In genomic region chr1:65051696-65052095, GRCm38 (mm10) we compare ENCODE assay signal across 36 mouse cellular contexts. TPM values are rescaled to one million over a fixed set of nuclear protein-coding genes. Genes with fewer than 3 reads are reported as not detected.
A peak's percentile ranks its signal among the peaks of the same experiment; 100 is the strongest.
DNase-seq lines count a peak whose midpoint lies in the region; TF ChIP-seq lines count a peak whose summit lies in the region.
"Had no signal": no experiment of that assay in that cellular context is flagged by ENCODE, and none has a peak within 500 bp of the region (broad histone marks: within the 10 kb centered on the region; RNA-seq: fewer than 3 reads in every experiment).

No protein-coding gene starts in this region.

- H3K9ac ChIP-seq in heart, adult 2 months (ENCODE audit: low read depth, low read length): no peak overlapping the region
- no peak overlapping the region for H3K9ac ChIP-seq in CH12.LX (ENCODE audit: insufficient read depth, low read depth)
- H3K9ac ChIP-seq: forebrain, embryonic 15.5 days; hindbrain, embryonic 12.5 days; hindbrain, embryonic 15.5 days had no signal

- peaks cover 2% of the 10 kb centered on the region for H3K9me3 ChIP-seq in CH12.LX (replicated peaks; ENCODE audit: low read length)
- H3K9me3 ChIP-seq: forebrain, embryonic 15.5 days; hindbrain, embryonic 12.5 days; hindbrain, embryonic 15.5 days had no signal

- no peaks in the 10 kb centered on the region for H3K4me1 ChIP-seq in heart, adult 2 months (ENCODE audit: control insufficient read depth, insufficient read depth, low read length)
- peaks cover 0 to 15% of the 10 kb centered on the region in 2 experiments; a peak in 3 of 4 replicates for H3K4me1 ChIP-seq in CH12.LX (ENCODE audit: control insufficient read depth in 1 of 2, insufficient read depth in 2 of 2)
- H3K4me1 ChIP-seq: forebrain, embryonic 15.5 days; hindbrain, embryonic 12.5 days; hindbrain, embryonic 15.5 days had no signal

- no peak for TF ChIP-seq POLR2A in heart, adult 2 months (IDR thresholded peaks at IDR 0.05; ENCODE audit: insufficient read depth, low read depth, low read length)
- TF ChIP-seq POLR2A in CH12.LX (IDR thresholded peaks at IDR 0.05; ENCODE audit: low read depth, low read length): no peak

- no peak overlapping the region for H3K27ac ChIP-seq in heart, adult 2 months
- H3K27ac ChIP-seq in CH12.LX (ENCODE audit: insufficient read depth, low read depth): no peak overlapping the region
- H3K27ac ChIP-seq: forebrain, embryonic 15.5 days; hindbrain, embryonic 12.5 days; hindbrain, embryonic 15.5 days had no signal

- H3K79me2 ChIP-seq in heart, adult 2 months (replicated peaks; ENCODE audit: control insufficient read depth, insufficient read depth, low read length): no peaks in the 10 kb centered on the region
- no peaks in the 10 kb centered on the region for H3K79me2 ChIP-seq in CH12.LX (replicated peaks; ENCODE audit: control insufficient read depth, extremely low read depth, insufficient read depth, poor library complexity, severe bottlenecking)

- no peak for TF ChIP-seq CTCF in heart, adult 2 months (IDR thresholded peaks at IDR 0.05)
- no peak for TF ChIP-seq CTCF in CH12.LX (conservative IDR thresholded peaks at IDR 0.05 in 1 of 2, IDR thresholded peaks at IDR 0.05 in 1 of 2; ENCODE audit: low read depth in 2 of 2, low read length in 2 of 2)

- intact Hi-C loops in heart, adult 2 months (cut with DNase I): no loop called here

- peak; percentile 64 for DNase-seq in heart, adult 11 months
- DNase-seq in heart, adult 2 months: no peak
- peak; percentile 17 for DNase-seq in CH12.LX (ENCODE audit: extremely low read depth)
- peak; percentile 30 for DNase-seq in NIH3T3 (ENCODE audit: low read depth)
- peak; percentile 58 for DNase-seq in testis, postnatal 10 days (ENCODE audit: low spot score)
- DNase-seq in adrenal gland, postnatal 4 days (ENCODE audit: low spot score in 2 of 2): no peak
- DNase-seq in T-cell, adult 2 months (ENCODE audit: low spot score): no peak
- DNase-seq: adrenal gland, postnatal 10 days; adrenal gland, postnatal 36 days; cerebellum, adult 11 months; cerebellum, adult 2 months; cerebellum, adult 9-11 months; cerebellum, postnatal 25 days; gastrocnemius, postnatal 25 days; kidney, adult 8-10 months had no signal

- WGBS in heart, adult 2 months: 73% methylated on average over 7 of the region's 7 CpGs

- dilution Hi-C loops in CH12.LX (cut with MboI; ENCODE audit: extremely low pct_ligation_motif_present, extremely low pct_unique_long_range_greater_than_20kb, low sequenced_read_pairs): no loop called here

- H3K4me2 ChIP-seq in CH12.LX (ENCODE audit: insufficient read depth, low read depth, poor library complexity, severe bottlenecking): no peak overlapping the region
- H3K4me2 ChIP-seq: forebrain, embryonic 15.5 days; heart, embryonic 11.5 days; hindbrain, embryonic 12.5 days; hindbrain, embryonic 15.5 days had no signal

- H3K27me3 ChIP-seq in heart, adult 2 months (ENCODE audit: control insufficient read depth, insufficient read depth, low read length): no peaks in the 10 kb centered on the region
- H3K27me3 ChIP-seq in CH12.LX (replicated peaks): no peaks in the 10 kb centered on the region
- H3K27me3 ChIP-seq: forebrain, embryonic 15.5 days; hindbrain, embryonic 12.5 days; hindbrain, embryonic 15.5 days had no signal

- no peaks in the 10 kb centered on the region for H3K36me3 ChIP-seq in heart, adult 2 months (ENCODE audit: control insufficient read depth, insufficient read depth, low read length)
- no peaks in the 10 kb centered on the region for H3K36me3 ChIP-seq in CH12.LX (replicated peaks in 1 of 2; ENCODE audit: control insufficient read depth in 1 of 2, insufficient read depth in 1 of 2, low read length in 1 of 2)
- H3K36me3 ChIP-seq: forebrain, embryonic 15.5 days; hindbrain, embryonic 12.5 days; hindbrain, embryonic 15.5 days had no signal

- no peak for TF ChIP-seq RAD21 in CH12.LX (IDR thresholded peaks at IDR 0.05; ENCODE audit: low read depth, low read length)

- no peak overlapping the region for H3K4me3 ChIP-seq in heart, adult 2 months
- H3K4me3 ChIP-seq in CH12.LX (replicated peaks in 1 of 3; ENCODE audit: low read depth in 2 of 3, low read length in 2 of 3, poor library complexity in 1 of 3): no peak overlapping the region
- H3K4me3 ChIP-seq: forebrain, embryonic 15.5 days; hindbrain, embryonic 12.5 days; hindbrain, embryonic 15.5 days had no signal

- in situ Hi-C loops in CH12.LX (cut with MboI; ENCODE audit: low pct_ligation_motif_present, low pct_unique_long_range_greater_than_20kb, low sequenced_read_pairs): no loop called here

- TF ChIP-seq EP300 in heart, adult 2 months (IDR thresholded peaks at IDR 0.05; ENCODE audit: insufficient read depth, low read depth, low read length): no peak
- no peak for TF ChIP-seq EP300 in CH12.LX (IDR thresholded peaks at IDR 0.05; ENCODE audit: low read length)

TF ChIP-seq in CH12.LX, 34 proteins besides CTCF, POLR2A, EP300 and RAD21:
- no peak for TF ChIP-seq SMC3 (IDR thresholded peaks at IDR 0.05; ENCODE audit: low read depth, low read length)
- no peak for TF ChIP-seq ZKSCAN1 (IDR thresholded peaks at IDR 0.05; ENCODE audit: borderline replicate concordance, low read depth, low read length)
- TF ChIP-seq USF1 (IDR thresholded peaks at IDR 0.05; ENCODE audit: low read depth, low read length): no peak
- TF ChIP-seq POLR2AphosphoS2 (IDR thresholded peaks at IDR 0.05; ENCODE audit: low read depth, low read length): no peak
- TF ChIP-seq ZNF384 (IDR thresholded peaks at IDR 0.05; ENCODE audit: low read depth, low read length): no peak
- no peak for TF ChIP-seq SIN3A (IDR thresholded peaks at IDR 0.05; ENCODE audit: low read length)
- TF ChIP-seq MAFK (IDR thresholded peaks at IDR 0.05; ENCODE audit: insufficient replicate concordance, low read length): no peak
- TF ChIP-seq USF2 (conservative IDR thresholded peaks at IDR 0.05; ENCODE audit: low read depth, low read length): no peak
- no peak for TF ChIP-seq ZMIZ1 (IDR thresholded peaks at IDR 0.05; ENCODE audit: low read depth, low read length)
- TF ChIP-seq MYC (IDR thresholded peaks at IDR 0.05; ENCODE audit: low read depth, low read length): no peak
- no peak for TF ChIP-seq E2F4 (IDR thresholded peaks at IDR 0.05; ENCODE audit: insufficient replicate concordance, low read depth, low read length)
- no peak for TF ChIP-seq ZC3H11A (IDR thresholded peaks at IDR 0.05; ENCODE audit: low read depth, low read length)
- no peak for TF ChIP-seq GABPA (IDR thresholded peaks at IDR 0.05; ENCODE audit: insufficient replicate concordance, low read depth, low read length)
- no peak for TF ChIP-seq RCOR1 (conservative IDR thresholded peaks at IDR 0.05; ENCODE audit: low read depth, low read length)
- TF ChIP-seq TBP (conservative IDR thresholded peaks at IDR 0.05; ENCODE audit: low read depth, low read length): no peak

RNA-seq across cellular contexts. Expression of gene Cryge, which starts 0.7 kb away (rescaled TPM):
- total RNA-seq in heart, adult 2 months (2021): not detected
- polyA plus RNA-seq in heart, adult 2 months (2012; rRNA removed): not detected in 2 replicates
- not detected in 2 replicates for total RNA-seq in CH12.LX (2012; rRNA removed)
- not detected in 2 replicates for total RNA-seq in CH12.LX (2014; rRNA removed)
- polyA plus RNA-seq in CH12.LX (2012; ENCODE audit: insufficient read length, low read depth): not detected in 2 replicates
- total RNA-seq in adrenal gland, postnatal 4 days (2021): under 1 TPM in 1 of 2 experiments, not detected in 1; 0.50 TPM
- total RNA-seq: adrenal gland, adult 18-20 months; adrenal gland, postnatal 10 days; adrenal gland, postnatal 36 days; gastrocnemius, adult 8-10 months; gastrocnemius, postnatal 25 days; heart, adult 8-10 months; heart, postnatal 25 days; hematopoietic stem cell, adult 5-6 weeks; MEL had no signal
- polyA plus RNA-seq: C2C12; CD4-positive, CD25-positive, alpha-beta regulatory T cell, adult 4 months; cerebellum, adult 2 months; forebrain, embryonic 15.5 days; heart, embryonic 11.5 days; heart, embryonic 14.5 days; heart, postnatal 0 days; hindbrain, embryonic 12.5 days; hindbrain, embryonic 15.5 days; intestine, embryonic 14.5 days; intestine, postnatal 0 days; Patski had no signal

RNA-seq across cellular contexts. Expression of gene Crygd, which starts 11.6 kb away (rescaled TPM):
- total RNA-seq in heart, adult 2 months (2021): not detected
- polyA plus RNA-seq in heart, adult 2 months (2012; rRNA removed): not detected in 2 replicates
- not detected in 2 replicates for total RNA-seq in CH12.LX (2012; rRNA removed)
- total RNA-seq in CH12.LX (2014; rRNA removed): not detected in 2 replicates
- not detected in 2 replicates for polyA plus RNA-seq in CH12.LX (2012; ENCODE audit: insufficient read length, low read depth)
- total RNA-seq in adrenal gland, postnatal 4 days (2021): not detected
- total RNA-seq: adrenal gland, adult 18-20 months; adrenal gland, postnatal 10 days; adrenal gland, postnatal 36 days; gastrocnemius, adult 8-10 months; gastrocnemius, postnatal 25 days; heart, adult 8-10 months; heart, postnatal 25 days; hematopoietic stem cell, adult 5-6 weeks; MEL had no signal
- polyA plus RNA-seq: C2C12; CD4-positive, CD25-positive, alpha-beta regulatory T cell, adult 4 months; cerebellum, adult 2 months; embryonic facial prominence, embryonic 11.5 days; embryonic facial prominence, embryonic 14.5 days; forebrain, embryonic 11.5 days; forebrain, embryonic 15.5 days; heart, embryonic 11.5 days; heart, embryonic 14.5 days; heart, postnatal 0 days; hindbrain, embryonic 12.5 days; intestine, embryonic 14.5 days; intestine, postnatal 0 days; Patski had no signal

RNA-seq across cellular contexts. Expression of gene Akr1cl, which starts 19.1 kb away (rescaled TPM):
- not detected for total RNA-seq in heart, adult 2 months (2021)
- polyA plus RNA-seq in heart, adult 2 months (2012; rRNA removed): 0.10 and 0.35 TPM in 2 replicates
- not detected in 2 replicates for total RNA-seq in CH12.LX (2012; rRNA removed)
- total RNA-seq in CH12.LX (2014; rRNA removed): not detected in 2 replicates
- polyA plus RNA-seq in CH12.LX (2012; ENCODE audit: insufficient read length, low read depth): not detected in 2 replicates
- 100 to 1,000 TPM; 902 to 972 TPM for total RNA-seq in adrenal gland, postnatal 4 days (2021)
- total RNA-seq: gastrocnemius, postnatal 25 days; heart, postnatal 25 days; hematopoietic stem cell, adult 5-6 weeks; MEL had no signal
- polyA plus RNA-seq: C2C12; cerebellum, adult 2 months; forebrain, embryonic 11.5 days; forebrain, embryonic 15.5 days; Patski had no signal

RNA-seq across cellular contexts. Expression of gene Crygc, which starts 21.8 kb away (rescaled TPM):
- not detected for total RNA-seq in heart, adult 2 months (2021)
- polyA plus RNA-seq in heart, adult 2 months (2012; rRNA removed): not detected in 2 replicates
- total RNA-seq in CH12.LX (2012; rRNA removed) (not detected in 2 replicates), CH12.LX (2014; rRNA removed) (not detected in 2 replicates)
- polyA plus RNA-seq in CH12.LX (2012; ENCODE audit: insufficient read length, low read depth): not detected in 2 replicates
- not detected for total RNA-seq in adrenal gland, postnatal 4 days (2021)
- total RNA-seq: adrenal gland, adult 18-20 months; adrenal gland, postnatal 10 days; adrenal gland, postnatal 36 days; gastrocnemius, adult 8-10 months; gastrocnemius, postnatal 25 days; heart, adult 8-10 months; heart, postnatal 25 days; hematopoietic stem cell, adult 5-6 weeks; MEL had no signal
- polyA plus RNA-seq: C2C12; CD4-positive, CD25-positive, alpha-beta regulatory T cell, adult 4 months; cerebellum, adult 2 months; embryonic facial prominence, embryonic 14.5 days; forebrain, embryonic 15.5 days; heart, embryonic 11.5 days; heart, embryonic 14.5 days; heart, postnatal 0 days; hindbrain, embryonic 12.5 days; hindbrain, embryonic 15.5 days; intestine, embryonic 14.5 days; intestine, postnatal 0 days; Patski had no signal

RNA-seq across cellular contexts. Expression of gene Crygb, which starts 30.4 kb away (rescaled TPM):
- total RNA-seq in heart, adult 2 months (2021): not detected
- polyA plus RNA-seq in heart, adult 2 months (2012; rRNA removed): not detected in 2 replicates
- not detected in 2 replicates for total RNA-seq in CH12.LX (2012; rRNA removed)
- total RNA-seq in CH12.LX (2014; rRNA removed): not detected in 2 replicates
- not detected in 2 replicates for polyA plus RNA-seq in CH12.LX (2012; ENCODE audit: insufficient read length, low read depth)
- not detected for total RNA-seq in adrenal gland, postnatal 4 days (2021)
- total RNA-seq: adrenal gland, adult 18-20 months; adrenal gland, postnatal 10 days; adrenal gland, postnatal 36 days; gastrocnemius, adult 8-10 months; gastrocnemius, postnatal 25 days; heart, adult 8-10 months; heart, postnatal 25 days; hematopoietic stem cell, adult 5-6 weeks; MEL had no signal
- polyA plus RNA-seq: C2C12; CD4-positive, CD25-positive, alpha-beta regulatory T cell, adult 4 months; cerebellum, adult 2 months; embryonic facial prominence, embryonic 11.5 days; embryonic facial prominence, embryonic 14.5 days; forebrain, embryonic 11.5 days; forebrain, embryonic 15.5 days; gonadal fat pad, adult 2 months; heart, postnatal 0 days; hindbrain, embryonic 12.5 days; intestine, embryonic 14.5 days; intestine, postnatal 0 days; Patski had no signal

Comparison
In these comparisons a context has a peak if more than half of its experiments do, and no peak if none do; other contexts are left out.
1. DNase-seq: peak in heart, adult 11 months (single experiment), CH12.LX (single experiment), NIH3T3 (single experiment) and testis, postnatal 10 days (single experiment); none in heart, adult 2 months (0 of 2), adrenal gland, postnatal 4 days (0 of 2) and T-cell, adult 2 months (single experiment).
2. RNA of gene Akr1cl, which starts 19.1 kb away (total RNA-seq): 902 to 972 TPM in adrenal gland, postnatal 4 days; not detected in heart, adult 2 months and not detected in CH12.LX; every median in the first group is over 100 times any median in the second.